Mouse (Mus musculus) testis, adult 2 months (tissue): ENCODE data around the gene Adora3. TPM values are rescaled to one million over a fixed set of nuclear protein-coding genes. Genes with fewer than 3 reads are reported as not detected.

Source experiments
- H3K27ac ChIP-seq: fragments of 200-500 bp; 2 replicates; pipeline ENCODE4 v1.5.1; 2012; ENCODE audit warnings: low read depth, low read length; ENCODE audit not compliant: control insufficient read depth, insufficient read depth
- H3K27me3 ChIP-seq: fragments of 200-500 bp; 2 replicates; pipeline ENCODE4 v1.6.1; 2012; ENCODE audit warnings: mild to moderate bottlenecking, low read length, moderate library complexity; ENCODE audit not compliant: control insufficient read depth, insufficient read depth
- H3K36me3 ChIP-seq: fragments of 200-500 bp; 2 replicates; pipeline ENCODE4 v1.6.1; 2012; ENCODE audit warnings: mild to moderate bottlenecking, low read length; ENCODE audit not compliant: control insufficient read depth, insufficient read depth
- H3K4me1 ChIP-seq: fragments of 200-500 bp; 2 replicates; pipeline ENCODE4 v1.6.1; 2012; ENCODE audit warnings: low read length; ENCODE audit not compliant: control insufficient read depth, insufficient read depth
- H3K4me3 ChIP-seq: fragments of 200-500 bp; 2 replicates; pipeline ENCODE4 v1.5.1; 2012; ENCODE audit warnings: low read depth, mild to moderate bottlenecking, low read length, moderate library complexity, mixed read lengths; ENCODE audit not compliant: control insufficient read depth
- CTCF ChIP-seq: fragments of 200-500 bp; IDR thresholded peaks from 2 replicates; pipeline ENCODE4 v1.5.1; 2012; ENCODE audit warnings: low read depth, mild to moderate bottlenecking, inconsistent platforms, low read length, moderate library complexity; ENCODE audit not compliant: control insufficient read depth, insufficient read depth, insufficient replicate concordance
- POLR2A ChIP-seq: fragments of 200-500 bp; IDR thresholded peaks from 2 replicates; pipeline ENCODE4 v1.6.1; 2012; ENCODE audit warnings: low read depth, mild to moderate bottlenecking, inconsistent platforms, low read length, moderate library complexity; ENCODE audit not compliant: control insufficient read depth
- polyA plus RNA-seq: library from polyadenylated mRNA; depleted of rRNA; stranded (reverse); fragments of >200 nt; gene quantifications from 2 replicates; pipeline ENCODE4 v1.2.3, GENCODE M21; 2012

The Adora3 gene
- polyA plus RNA-seq, 1 experiment = 13.6 TPM

DNA sequence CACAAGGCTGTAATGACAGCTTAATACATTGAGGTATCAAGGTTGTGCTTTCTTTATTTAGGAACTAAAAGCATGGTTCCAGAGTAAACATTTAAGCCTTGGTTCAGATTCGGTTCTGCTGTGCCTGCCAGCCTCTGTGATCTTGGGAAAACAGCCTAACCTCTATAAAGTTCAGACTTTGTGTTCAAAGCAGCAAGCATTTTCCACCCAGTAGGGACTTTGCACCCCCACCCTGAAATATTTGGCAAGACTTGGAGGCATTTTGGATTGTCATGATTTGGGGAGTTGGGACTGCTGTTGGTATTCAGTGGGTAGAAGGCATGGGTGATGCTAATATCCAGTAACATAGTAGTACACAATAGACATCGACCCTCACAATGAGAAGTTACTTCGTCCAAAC is 18.3 kb downstream of the Adora3 start:
- no peak overlapping the region for H3K27ac ChIP-seq
- TF ChIP-seq POLR2A (no peak), CTCF (no peak)
- no peak overlapping the region for H3K4me3 ChIP-seq
- no peaks in the 10 kb centered on the region for H3K36me3 ChIP-seq
- H3K27me3 ChIP-seq = no peaks in the 10 kb centered on the region
- peaks cover under 1% of the 10 kb centered on the region for H3K4me1 ChIP-seq

DNA sequence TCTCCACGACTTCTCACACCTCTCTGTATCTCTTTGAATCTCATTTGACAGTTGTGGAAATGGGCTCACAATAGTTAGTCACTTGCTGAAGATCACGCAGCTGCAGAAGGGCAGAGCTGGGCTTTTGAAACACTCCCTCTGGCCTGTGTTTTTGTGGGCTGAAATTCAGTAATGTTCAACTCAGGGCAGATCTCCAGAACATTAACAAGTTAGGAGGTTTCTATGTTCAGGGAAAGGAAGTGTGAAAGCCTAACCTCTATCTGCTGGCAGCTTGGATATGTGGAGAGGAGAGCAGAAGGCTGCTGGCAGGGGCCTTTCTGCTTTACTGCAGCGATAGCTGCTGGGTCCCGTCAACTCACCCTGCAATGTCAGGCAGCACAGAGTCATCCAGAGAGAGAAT is 19.6 kb downstream of the Adora3 start:
- TF ChIP-seq CTCF = no peak
- TF ChIP-seq POLR2A = no peak
- Histone ChIP-seq H3K4me1 (peaks cover 9% of the 10 kb centered on the region), H3K4me3 (no peak overlapping the region), H3K27ac (no peak overlapping the region), H3K36me3 (no peaks in the 10 kb centered on the region), H3K27me3 (no peaks in the 10 kb centered on the region)

GRCm38 (mm10) chr3:105891141-105891540 is 20.5 kb downstream of the Adora3 start:
- no peak overlapping the region for H3K4me3 ChIP-seq
- TF ChIP-seq CTCF (no peak), POLR2A (no peak)
- H3K27me3 ChIP-seq = no peaks in the 10 kb centered on the region
- H3K36me3 ChIP-seq = no peaks in the 10 kb centered on the region
- H3K4me1 ChIP-seq = peaks cover 9% of the 10 kb centered on the region
- no peak overlapping the region for H3K27ac ChIP-seq

DNA sequence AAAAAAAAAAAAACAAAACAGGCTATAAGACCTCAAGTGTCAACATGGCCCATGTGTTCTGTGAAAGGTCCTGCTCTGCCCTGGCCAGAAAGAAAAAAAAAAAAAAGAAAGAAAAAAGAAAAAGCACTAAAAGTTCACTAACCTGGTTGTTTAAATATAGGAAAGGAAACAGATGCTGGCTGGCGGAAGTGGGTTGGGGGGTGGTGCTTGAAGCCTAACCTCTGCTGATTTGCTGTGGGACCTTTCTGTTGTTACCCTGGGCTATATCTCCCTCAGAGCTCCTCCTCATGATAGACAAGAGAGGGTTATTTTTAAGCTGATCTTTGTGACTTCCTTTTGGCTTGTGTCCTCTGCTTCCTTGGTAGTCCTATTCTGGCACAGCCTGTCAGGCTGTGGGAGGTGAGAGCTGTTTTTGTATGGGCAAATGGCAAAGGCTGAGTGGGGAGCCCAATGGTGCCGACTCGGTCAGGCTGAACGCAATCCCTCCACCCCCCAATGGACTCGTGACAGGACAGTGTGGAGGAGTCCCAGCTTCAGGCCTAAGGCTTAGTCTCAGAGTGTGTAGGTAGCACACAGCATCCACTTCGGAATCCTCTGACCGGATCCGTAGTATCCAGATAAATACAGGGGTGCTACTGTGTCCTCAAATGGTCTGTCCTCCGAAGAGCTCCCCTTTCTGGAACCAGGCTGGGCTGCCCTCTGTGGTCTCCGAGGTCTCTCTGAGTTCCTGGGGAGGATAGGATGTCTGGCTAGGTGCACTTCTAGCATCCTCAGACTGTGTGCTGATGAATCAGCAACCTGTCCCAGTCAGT is 21.3 kb downstream of the Adora3 start:
- Histone ChIP-seq H3K27me3 (no peaks in the 10 kb centered on the region), H3K4me3 (no peak overlapping the region), H3K4me1 (peaks cover 9% of the 10 kb centered on the region), H3K36me3 (no peaks in the 10 kb centered on the region), H3K27ac (no peak overlapping the region)
- TF ChIP-seq CTCF (no peak), POLR2A (no peak)

DNA sequence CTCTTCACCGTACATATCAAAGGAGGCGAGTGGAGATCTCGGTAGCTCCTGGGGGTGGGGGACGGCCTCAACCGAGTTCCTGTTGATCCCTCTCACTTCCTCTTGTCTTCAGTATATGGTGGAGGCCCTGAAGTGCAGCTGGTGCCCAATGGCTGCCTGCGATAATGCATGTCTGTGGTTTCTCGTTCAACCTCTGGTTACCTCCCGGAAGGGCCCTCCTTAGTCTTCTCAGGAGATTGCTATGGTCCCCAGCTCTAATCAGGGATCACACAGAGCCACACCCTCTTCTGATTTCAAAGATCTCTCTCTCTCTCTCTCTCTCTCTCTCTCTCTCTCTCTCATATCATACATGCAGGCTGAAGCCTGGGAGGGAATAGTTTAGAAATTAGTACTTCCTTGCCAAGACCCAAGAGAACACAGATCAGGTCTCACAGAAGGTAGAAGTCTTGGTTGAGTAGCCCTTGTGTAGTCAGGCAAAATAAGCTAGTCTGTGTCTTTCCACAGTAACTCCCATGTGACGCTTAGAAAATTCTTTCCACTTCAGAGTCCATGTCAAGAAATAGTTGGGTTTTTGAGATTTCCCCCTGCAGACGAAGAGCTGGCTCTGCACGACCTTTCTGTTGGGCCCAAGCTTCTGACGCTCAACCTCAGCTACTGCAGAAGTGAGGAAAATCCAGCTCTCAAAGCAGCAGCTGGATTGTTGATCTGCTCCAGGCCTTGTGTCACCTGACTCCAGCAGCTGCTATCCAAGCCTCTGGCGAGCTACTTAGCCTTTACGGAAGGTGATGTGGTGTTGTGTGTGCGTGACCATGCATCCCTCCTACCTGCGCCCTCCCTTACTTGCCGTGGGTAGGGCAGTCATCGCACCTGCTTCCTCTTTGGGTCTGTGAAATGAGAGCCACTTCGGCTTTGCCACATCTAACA is 22.2 kb downstream of the Adora3 start:
- H3K27me3 ChIP-seq = no peaks in the 10 kb centered on the region
- no peak overlapping the region for H3K27ac ChIP-seq
- no peak for TF ChIP-seq CTCF
- no peak for TF ChIP-seq POLR2A
- H3K4me3 ChIP-seq = no peak overlapping the region
- H3K36me3 ChIP-seq = no peaks in the 10 kb centered on the region
- H3K4me1 ChIP-seq = peaks cover 9% of the 10 kb centered on the region

DNA sequence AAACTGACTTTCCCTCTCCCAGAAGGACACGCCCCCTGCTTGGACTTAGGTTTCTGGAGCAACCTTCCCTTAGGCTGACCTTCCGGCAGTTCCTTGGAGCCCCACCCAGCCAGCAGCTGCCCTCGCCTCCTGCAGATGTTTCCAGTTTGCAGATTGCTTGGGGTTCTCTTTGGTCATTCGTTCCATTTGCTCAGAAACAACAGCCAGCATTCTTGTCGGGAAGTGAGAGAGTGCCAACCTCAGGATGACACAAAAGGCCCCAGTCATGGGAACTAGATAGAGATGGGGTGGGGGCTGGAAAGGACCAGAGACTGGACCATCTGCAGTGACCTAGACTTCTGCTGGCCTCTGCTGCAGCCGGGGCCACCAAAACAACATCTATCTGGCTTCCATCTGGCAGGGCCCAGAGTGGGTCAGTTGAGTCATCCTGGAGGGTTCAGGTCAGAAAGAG is 23.3 kb downstream of the Adora3 start:
- TF ChIP-seq POLR2A (no peak), CTCF (no peak)
- Histone ChIP-seq H3K27ac (no peak overlapping the region), H3K4me1 (peaks cover 9% of the 10 kb centered on the region), H3K27me3 (no peaks in the 10 kb centered on the region), H3K4me3 (no peak overlapping the region), H3K36me3 (no peaks in the 10 kb centered on the region)
